Mouse (Mus musculus) embryonic fibroblast, embryonic 13.5 days (primary cell): Measurements from ENCODE around the gene Olfr1357.

Source experiments
- CTCF ChIP-seq: IDR thresholded peaks from 2 replicates; pipeline ENCODE4 v1.5.1; 2011; ENCODE audit warnings: mild to moderate bottlenecking, control low read depth, low read length, moderate library complexity, borderline replicate concordance; ENCODE audit not compliant: insufficient read depth
- POLR2A ChIP-seq: IDR thresholded peaks from 2 replicates; pipeline ENCODE4 v1.6.1; 2011; ENCODE audit warnings: low read depth, mild to moderate bottlenecking, control low read depth, low read length, moderate library complexity

- TF ChIP-seq CTCF (no peak), POLR2A (no peak)
These were observed 36.8 kb downstream of the Olfr1357 start for GRCm38 (mm10) chr10:78581121-78581520.
